8 mouse cellular contexts compared by ENCODE assay signal in genomic region chr2:28547237-28548172, GRCm38 (mm10). TPM values are rescaled to one million over a fixed set of nuclear protein-coding genes. Genes with fewer than 3 reads are reported as not detected.
DNase-seq lines count a peak whose midpoint lies in the region; ATAC-seq and TF ChIP-seq lines count a peak whose summit lies in the region.
"Had no signal": no experiment of that assay in that cellular context is flagged by ENCODE, and none has a peak within 500 bp of the region (broad histone marks: within the 10 kb centered on the region; RNA-seq: fewer than 3 reads in every experiment).

No protein-coding gene starts in this region.

- no peak for TF ChIP-seq POLR2A in spleen, adult 2 months (IDR thresholded peaks at IDR 0.05; ENCODE audit: low read depth, low read length)

- 56% methylated on average over 11 of the region's 11 CpGs for WGBS in limb, embryonic 10.5 days
- 54% methylated on average over 11 of the region's 11 CpGs for WGBS in midbrain, embryonic 16.5 days
- 56% methylated on average over 11 of the region's 11 CpGs for WGBS in spleen, adult 2 months

- no peak overlapping the region for H3K4me3 ChIP-seq in limb, embryonic 10.5 days
- no peak overlapping the region for H3K4me3 ChIP-seq in midbrain, embryonic 16.5 days (ENCODE audit: low read depth, low read length)
- H3K4me3 ChIP-seq in spleen, adult 2 months (ENCODE audit: extremely low read depth, insufficient read depth, insufficient read length) = no peak overlapping the region
- H3K4me3 ChIP-seq: myocyte had no signal

- H3K9ac ChIP-seq in midbrain, embryonic 16.5 days (ENCODE audit: low read depth, low read length) = no peak overlapping the region

- no peak overlapping the region for H3K4me2 ChIP-seq in midbrain, embryonic 16.5 days (ENCODE audit: low read length)

- DNase-seq in cerebellum, postnatal 25 days = peak; percentile 91 to 92
- peak; percentile 90 for DNase-seq in gastrocnemius, adult 18-20 months (ENCODE audit: low spot score)
- peak; percentile 95 for DNase-seq in induced T-regulatory cell, adult 2 months (ENCODE audit: low read depth)
- peak; percentile 89 for DNase-seq in limb, embryonic 10.5 days (ENCODE audit: low spot score)
- peak; percentile 75 to 87 for DNase-seq in spleen, adult 2 months (ENCODE audit: low read depth in 1 of 2, low spot score in 2 of 2)

- peaks cover 99% of the 10 kb centered on the region for H3K36me3 ChIP-seq in limb, embryonic 10.5 days
- peaks cover 83% of the 10 kb centered on the region for H3K36me3 ChIP-seq in midbrain, embryonic 16.5 days (ENCODE audit: control insufficient read depth, insufficient read depth, low read length)
- H3K36me3 ChIP-seq in spleen, adult 2 months (ENCODE audit: control insufficient read depth, insufficient read depth, low read length) = peaks cover 48% of the 10 kb centered on the region

- H3K27me3 ChIP-seq in limb, embryonic 10.5 days (ENCODE audit: low read depth, poor library complexity, severe bottlenecking) = no peaks in the 10 kb centered on the region
- H3K27me3 ChIP-seq in midbrain, embryonic 16.5 days (ENCODE audit: control insufficient read depth, insufficient read depth, low read depth, low read length) = no peaks in the 10 kb centered on the region
- no peaks in the 10 kb centered on the region for H3K27me3 ChIP-seq in spleen, adult 2 months (ENCODE audit: control insufficient read depth, insufficient read depth, low read length)

- TF ChIP-seq CTCF in spleen, adult 2 months (IDR thresholded peaks at IDR 0.05; ENCODE audit: extremely low read depth, insufficient read depth, insufficient read length, insufficient replicate concordance) = peak; percentile 96; the same call in 1 of the 2 replicates

- no peak overlapping the region for H3K27ac ChIP-seq in limb, embryonic 10.5 days
- H3K27ac ChIP-seq in midbrain, embryonic 16.5 days (ENCODE audit: low read length) = no peak overlapping the region
- H3K27ac ChIP-seq in spleen, adult 2 months (ENCODE audit: insufficient read depth, low read length) = no peak overlapping the region

- peaks cover 6% of the 10 kb centered on the region for H3K4me1 ChIP-seq in limb, embryonic 10.5 days
- no peaks in the 10 kb centered on the region for H3K4me1 ChIP-seq in midbrain, embryonic 16.5 days (ENCODE audit: control insufficient read depth, insufficient read depth, low read length)
- H3K4me1 ChIP-seq in spleen, adult 2 months (ENCODE audit: control insufficient read depth, insufficient read depth, insufficient read length) = no peaks in the 10 kb centered on the region; the same call in 1 of the 2 replicates

- H3K9me3 ChIP-seq in limb, embryonic 10.5 days (replicated peaks) = no peaks in the 10 kb centered on the region
- no peaks in the 10 kb centered on the region for H3K9me3 ChIP-seq in midbrain, embryonic 16.5 days (replicated peaks; ENCODE audit: control insufficient read depth, low read length, poor library complexity, severe bottlenecking)

- ATAC-seq in activated CD4-positive, CD25-positive, alpha-beta regulatory T cell, adult 4 months = peak; percentile 86
- peak; percentile 12; the same call in 1 of the 2 replicates for ATAC-seq in midbrain, embryonic 16.5 days

RNA-seq across cellular contexts. Expression of gene Cel, which starts 15.7 kb away (rescaled TPM):
- polyA plus RNA-seq in activated CD4-positive, CD25-positive, alpha-beta regulatory T cell, adult 4 months (2017; shearing (Covaris generic)) = not detected
- under 1 TPM in 1 of 2 experiments, not detected in 1; 0.16 TPM for total RNA-seq in gastrocnemius, adult 18-20 months (2021)
- not detected in 2 replicates for polyA plus RNA-seq in limb, embryonic 10.5 days (2016; fragmentation: Nextera tagmentation; extraction: Ambion mirVana)
- not detected in 2 replicates for polyA plus RNA-seq in midbrain, embryonic 16.5 days (2015; fragmentation: Nextera tagmentation; extraction: Ambion mirVana)
- 1,405 and 1,688 TPM in 2 replicates for polyA plus RNA-seq in spleen, adult 2 months (2012; rRNA removed)
- polyA plus RNA-seq: myocyte had no signal

RNA-seq across cellular contexts. Expression of gene Ralgds, which starts 34.6 kb away (rescaled TPM):
- polyA plus RNA-seq in activated CD4-positive, CD25-positive, alpha-beta regulatory T cell, adult 4 months (2017; shearing (Covaris generic)) = 1 to 10 TPM; 7.4 to 8.3 TPM
- total RNA-seq in gastrocnemius, adult 18-20 months (2021) = 1 to 10 TPM; 6.1 to 8.9 TPM
- 46.7 and 58.9 TPM in 2 replicates for polyA plus RNA-seq in limb, embryonic 10.5 days (2016; fragmentation: Nextera tagmentation; extraction: Ambion mirVana)
- polyA plus RNA-seq in midbrain, embryonic 16.5 days (2015; fragmentation: Nextera tagmentation; extraction: Ambion mirVana) = 78.4 and 82.0 TPM in 2 replicates
- polyA plus RNA-seq in spleen, adult 2 months (2012; rRNA removed) = 36.6 and 43.4 TPM in 2 replicates

RNA-seq across cellular contexts. Expression of gene Gtf3c5, which starts 36.0 kb away (rescaled TPM):
- polyA plus RNA-seq in activated CD4-positive, CD25-positive, alpha-beta regulatory T cell, adult 4 months (2017; shearing (Covaris generic)) = 10 to 100 TPM; 12.5 to 20.3 TPM
- 1 to 10 TPM; 7.2 to 8.9 TPM for total RNA-seq in gastrocnemius, adult 18-20 months (2021)
- polyA plus RNA-seq in limb, embryonic 10.5 days (2016; fragmentation: Nextera tagmentation; extraction: Ambion mirVana) = 69.9 and 71.6 TPM in 2 replicates
- 42.3 and 46.3 TPM in 2 replicates for polyA plus RNA-seq in midbrain, embryonic 16.5 days (2015; fragmentation: Nextera tagmentation; extraction: Ambion mirVana)
- 13.3 and 15.4 TPM in 2 replicates for polyA plus RNA-seq in spleen, adult 2 months (2012; rRNA removed)

RNA-seq across cellular contexts. Expression of gene Gm10134, which starts 41.6 kb away (rescaled TPM):
- polyA plus RNA-seq in activated CD4-positive, CD25-positive, alpha-beta regulatory T cell, adult 4 months (2017; shearing (Covaris generic)) = not detected
- under 1 TPM in 1 of 2 experiments, not detected in 1; 0.74 TPM for total RNA-seq in gastrocnemius, adult 18-20 months (2021)
- polyA plus RNA-seq in limb, embryonic 10.5 days (2016; fragmentation: Nextera tagmentation; extraction: Ambion mirVana) = not detected in 2 replicates
- polyA plus RNA-seq in midbrain, embryonic 16.5 days (2015; fragmentation: Nextera tagmentation; extraction: Ambion mirVana) = 2.3 and 3.6 TPM in 2 replicates
- 0.46 TPM in 1 of 2 replicates, not detected in the other for polyA plus RNA-seq in spleen, adult 2 months (2012; rRNA removed)
- polyA plus RNA-seq: myocyte had no signal

RNA-seq across cellular contexts. Expression of gene Gbgt1, which starts 50.8 kb away (rescaled TPM):
- polyA plus RNA-seq in activated CD4-positive, CD25-positive, alpha-beta regulatory T cell, adult 4 months (2017; shearing (Covaris generic)) = not detected
- under 1 TPM; 0.81 to 0.89 TPM for total RNA-seq in gastrocnemius, adult 18-20 months (2021)
- polyA plus RNA-seq in limb, embryonic 10.5 days (2016; fragmentation: Nextera tagmentation; extraction: Ambion mirVana) = not detected in 2 replicates
- 1.1 and 1.2 TPM in 2 replicates for polyA plus RNA-seq in midbrain, embryonic 16.5 days (2015; fragmentation: Nextera tagmentation; extraction: Ambion mirVana)
- 2.9 and 3.7 TPM in 2 replicates for polyA plus RNA-seq in spleen, adult 2 months (2012; rRNA removed)
- polyA plus RNA-seq: myocyte had no signal

Comparison
In these comparisons a context has a peak if more than half of its experiments do, and no peak if none do; other contexts are left out.
1. RNA of gene Cel, which starts 15.7 kb away (polyA plus RNA-seq): 1,405 to 1,688 TPM in spleen, adult 2 months; not detected in activated CD4-positive, CD25-positive, alpha-beta regulatory T cell, adult 4 months, not detected in midbrain, embryonic 16.5 days and not detected in limb, embryonic 10.5 days; every median in the first group is over 1,000 times any median in the second.
2. Peak in every context shown above with its lines, with median percentiles within 50 percentile points of each other: DNase-seq.